Mouse (Mus musculus) forebrain, postnatal 0 days (tissue): ENCODE results near the gene Msl3. TPM values are rescaled to one million over a fixed set of nuclear protein-coding genes. Genes with fewer than 3 reads are reported as not detected.
A peak's percentile ranks its signal among the peaks of the same experiment; 100 is the strongest.

Source experiments
- ATAC-seq: fragments of 200-750 bp; cut with Nextera tagmentation; 2 replicates; pipeline ENCODE4 v1.8.0; 2017; ENCODE audit warnings: mild to moderate bottlenecking, moderate library complexity
- DNase-seq: peaks from one replicate; pipeline ENCODE4 v3.0.0-alpha.2; 2015
- H3K27ac ChIP-seq: fragments of 300-500 bp; sonication (generic); 2 replicates; pipeline ENCODE4 v1.5.1; 2014; ENCODE audit warnings: low read depth, mild to moderate bottlenecking, antibody characterized with exemption, low read length, moderate library complexity, mixed read lengths
- H3K27me3 ChIP-seq: fragments of 300-500 bp; sonication (generic); 2 replicates; pipeline ENCODE4 v1.6.1; 2014; ENCODE audit warnings: mild to moderate bottlenecking, low read length, mixed read lengths; ENCODE audit not compliant: insufficient read depth
- H3K36me3 ChIP-seq: fragments of 300-500 bp; sonication (generic); 2 replicates; pipeline ENCODE4 v1.6.1; 2014; ENCODE audit warnings: mild to moderate bottlenecking, moderate library complexity; ENCODE audit not compliant: insufficient read depth
- H3K4me1 ChIP-seq: fragments of 300-500 bp; sonication (generic); 2 replicates; pipeline ENCODE4 v1.6.1; 2014; ENCODE audit warnings: antibody characterized with exemption; ENCODE audit not compliant: insufficient read depth
- H3K4me2 ChIP-seq: fragments of 300-500 bp; sonication (generic); 2 replicates; pipeline ENCODE4 v1.6.1; 2014; ENCODE audit warnings: low read depth, mild to moderate bottlenecking, moderate library complexity
- H3K4me3 ChIP-seq: fragments of 300-500 bp; sonication (generic); 2 replicates; pipeline ENCODE4 v1.5.1; 2014; ENCODE audit warnings: low read depth, low read length, mixed read lengths
- H3K9ac ChIP-seq: fragments of 300-500 bp; sonication (generic); 2 replicates; pipeline ENCODE4 v1.6.1; 2014; ENCODE audit warnings: mild to moderate bottlenecking
- H3K9me3 ChIP-seq: fragments of 300-500 bp; sonication (generic); 2 replicates; pipeline ENCODE4 v1.6.1; 2016; ENCODE audit warnings: low read length
- CTCF ChIP-seq: sonication (generic); IDR thresholded peaks from 2 replicates; pipeline ENCODE4 v1.5.1; 2016; ENCODE audit warnings: antibody characterized with exemption, control low read depth, low read depth
- WGBS: fragments of 180-500 bp; shearing (Covaris S2); extraction: QIAGEN DNeasy Blood & Tissue Kit; methylation state at CpG from one replicate; pipeline ENCODE4 v1.1.7; 2014; 5-methylcytosine and 5-hydroxymethylcytosine counted together
- polyA plus RNA-seq: library from polyadenylated mRNA; unstranded; fragments of >200 nt; fragmentation: Nextera tagmentation; extraction: Ambion mirVana; gene quantifications from 2 replicates; pipeline ENCODE4 v1.2.1, GENCODE M21; 2015
- total RNA-seq: library from RNA; depleted of rRNA; stranded (reverse); fragments of >200 nt; gene quantifications from 2 replicates; pipeline ENCODE4 v1.2.3, GENCODE M21; 2014; rRNA removed

The Msl3 gene
- total and polyA plus RNA-seq, 2 experiments from 2014 or later = 14.2 to 27.3 TPM

DNA sequence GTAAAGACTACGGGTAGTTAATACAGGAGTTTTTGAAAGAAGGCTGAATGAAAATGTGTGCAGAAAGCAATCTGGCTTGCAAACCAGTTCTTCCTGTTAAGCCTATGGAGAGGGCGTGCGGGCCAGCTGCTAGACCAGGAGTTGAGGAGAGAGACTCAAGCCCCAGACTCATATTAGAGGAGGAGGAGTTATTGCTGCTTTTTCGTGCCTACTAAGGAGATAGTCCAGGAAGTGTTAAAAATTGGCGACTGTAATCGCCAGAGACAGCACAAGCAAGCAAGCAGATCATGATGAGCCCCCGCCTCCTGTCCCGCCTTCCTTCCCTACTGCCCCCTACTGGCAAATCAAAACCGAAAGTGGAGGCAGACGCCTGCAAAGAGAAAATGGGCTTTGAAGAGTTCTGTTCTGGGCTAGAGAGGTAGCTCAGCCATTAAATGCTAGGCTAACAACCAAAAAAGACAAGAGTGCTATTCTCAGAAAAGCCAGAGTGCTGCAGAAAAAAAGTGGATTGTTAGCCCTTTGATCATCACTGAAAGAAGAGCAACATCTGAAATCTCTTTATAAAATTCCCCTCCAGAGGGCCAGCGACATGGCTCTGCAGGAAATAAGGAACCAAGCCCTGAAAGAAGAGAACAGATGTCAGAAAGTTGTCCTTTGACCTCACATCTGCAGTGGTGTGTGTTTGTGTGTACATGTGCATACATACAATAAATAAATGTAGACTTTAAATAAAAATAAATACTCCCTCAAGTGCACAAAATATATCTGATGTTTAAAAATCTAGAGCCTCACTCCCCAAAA lies 33.9 kb downstream of the Msl3 start:
- Histone ChIP-seq H3K4me3 (peak overlapping the region; percentile 22), H3K27ac (no peak overlapping the region), H3K36me3 (no peaks in the 10 kb centered on the region), H3K9me3 (no peaks in the 10 kb centered on the region), H3K9ac (no peak overlapping the region), H3K27me3 (no peaks in the 10 kb centered on the region), H3K4me2 (peak overlapping the region; percentile 35), H3K4me1 (no peaks in the 10 kb centered on the region)
- WGBS = 24% methylated on average over 11 of the region's 11 CpGs
- peak; percentile 56 for TF ChIP-seq CTCF
- DNase-seq (peak; percentile 65), ATAC-seq (peak; percentile 58)

Other genes starting within 250 kb of the Msl3 start
- gene Frmpd4, start 96.7 kb downstream of the Msl3 start, total RNA-seq = 10.3 and 14.1 TPM in 2 replicates
- 1.6 and 2.5 TPM in 2 replicates for gene Frmpd4, start 96.7 kb downstream of the Msl3 start, polyA plus RNA-seq
- 2.2 and 4.0 TPM in 2 replicates for gene Arhgap6, start 121.2 kb upstream of the Msl3 start, total RNA-seq
- 0.93 and 1.3 TPM in 2 replicates for gene Arhgap6, start 121.2 kb upstream of the Msl3 start, polyA plus RNA-seq